Mouse (Mus musculus): Measurements from ENCODE around the gene Qsox1.

The Qsox1 gene

DNA sequence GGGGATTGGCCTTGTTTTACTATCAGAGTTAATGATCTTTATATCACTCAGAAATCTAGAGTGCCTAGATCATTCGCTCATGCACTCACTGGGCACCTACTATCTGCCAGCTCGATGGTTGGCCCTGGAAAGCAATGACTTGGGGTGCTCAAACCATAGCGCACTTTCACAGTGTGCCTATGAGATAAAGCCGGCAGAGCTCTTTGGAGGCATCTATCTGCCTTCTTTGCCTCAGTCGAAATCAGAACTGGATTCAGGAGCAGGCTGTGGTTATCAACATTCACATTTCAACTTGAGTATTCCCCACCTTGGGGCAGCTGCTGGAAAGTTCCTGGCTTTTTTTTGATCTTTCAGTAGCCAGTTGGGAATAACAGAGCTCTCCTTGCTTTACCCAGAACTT is 64.8 kb downstream of the Qsox1 start:
- in situ Hi-C loops (cut with MboI, MseI) = no loop called here

DNA sequence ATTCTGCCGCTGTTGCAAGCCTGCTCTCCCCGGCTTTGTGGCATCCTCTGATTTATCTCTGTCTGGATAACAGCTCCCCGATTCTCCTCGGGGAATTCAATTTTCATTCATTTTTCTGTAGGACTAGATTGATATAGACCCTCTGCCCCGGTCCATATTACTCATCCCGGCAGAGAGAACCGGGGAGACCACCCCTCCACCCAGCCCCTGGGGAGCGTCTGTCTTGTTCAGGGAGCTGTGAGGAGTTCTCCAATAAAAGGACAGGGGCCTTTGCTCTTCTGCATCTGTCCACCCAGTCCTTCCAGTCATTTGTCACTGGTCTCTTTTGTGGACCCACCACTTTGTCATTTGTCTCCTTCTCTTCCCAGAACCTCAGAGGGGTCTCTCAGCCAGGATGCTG is 65.7 kb downstream of the Qsox1 start:
- in situ Hi-C loops (cut with MboI, MseI) = no loop called here

DNA sequence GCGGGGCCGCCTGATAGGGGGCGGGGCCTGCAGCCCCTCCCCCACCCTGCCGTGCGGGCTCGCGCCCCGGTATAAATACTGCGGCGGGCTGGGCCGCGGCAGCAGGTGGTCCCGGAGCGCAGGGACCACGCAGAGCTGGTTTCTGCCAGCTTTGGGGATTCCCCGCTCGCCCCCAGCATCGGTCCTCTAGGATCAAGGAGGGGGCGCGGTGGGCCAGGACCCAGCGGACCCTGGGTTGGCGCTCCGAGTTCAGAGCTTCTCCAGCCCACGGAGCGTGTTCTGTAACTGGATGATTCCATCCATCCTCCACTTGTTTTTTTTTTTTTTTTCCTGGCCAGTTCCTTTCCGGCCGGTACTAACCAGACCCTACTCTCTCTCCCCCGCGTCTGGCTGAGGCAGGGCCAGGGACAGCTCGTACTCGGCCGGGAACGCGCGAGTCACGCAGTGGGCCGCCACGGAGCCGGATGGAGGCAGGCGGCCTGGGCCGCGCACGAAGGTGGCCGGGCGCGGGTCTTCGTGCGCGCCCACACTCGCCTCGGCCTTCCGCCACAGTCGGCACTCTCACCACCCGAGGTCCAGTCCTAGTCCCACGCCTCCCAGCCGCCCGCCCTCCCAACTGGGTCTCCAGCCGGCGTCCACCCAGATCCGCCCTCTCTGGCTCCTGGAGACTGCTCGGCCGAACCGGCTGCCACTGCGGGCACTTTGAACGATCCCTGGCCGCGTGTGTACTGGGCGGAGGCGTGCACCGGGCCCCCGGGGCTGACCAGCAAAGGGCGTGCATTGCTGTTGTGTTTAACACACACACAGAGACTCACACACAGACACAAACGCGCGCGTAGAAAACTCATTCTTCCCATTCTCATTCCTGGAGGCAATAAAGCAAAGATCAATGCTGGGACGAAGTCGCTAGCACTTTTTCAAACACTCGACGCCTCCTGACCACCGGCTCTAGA is 70.0 kb downstream of the Qsox1 start:
- in situ Hi-C loops (cut with MboI, MseI) = no loop called here

DNA sequence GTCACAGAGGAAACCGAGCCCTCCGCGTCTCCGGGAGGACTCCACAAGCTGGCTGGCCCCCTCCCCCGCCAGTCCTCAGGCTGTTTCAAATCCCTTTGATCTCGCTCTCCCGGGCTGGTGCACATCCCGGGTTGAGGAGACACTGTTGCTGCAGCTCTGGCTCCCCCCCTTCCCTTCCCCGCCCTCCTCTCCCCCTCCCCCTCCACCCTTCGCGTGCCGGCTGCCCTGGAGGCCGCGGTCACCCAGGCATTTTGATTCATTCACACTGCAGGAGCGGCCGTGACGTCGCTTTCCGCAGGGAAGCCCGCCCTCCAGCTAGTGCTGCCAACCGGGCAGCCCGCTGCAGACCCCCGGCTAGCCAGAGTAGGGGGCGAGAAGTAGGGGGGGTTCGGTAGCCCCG is 70.7 kb downstream of the Qsox1 start:
- in situ Hi-C loops (cut with MboI, MseI) = no loop called here

DNA sequence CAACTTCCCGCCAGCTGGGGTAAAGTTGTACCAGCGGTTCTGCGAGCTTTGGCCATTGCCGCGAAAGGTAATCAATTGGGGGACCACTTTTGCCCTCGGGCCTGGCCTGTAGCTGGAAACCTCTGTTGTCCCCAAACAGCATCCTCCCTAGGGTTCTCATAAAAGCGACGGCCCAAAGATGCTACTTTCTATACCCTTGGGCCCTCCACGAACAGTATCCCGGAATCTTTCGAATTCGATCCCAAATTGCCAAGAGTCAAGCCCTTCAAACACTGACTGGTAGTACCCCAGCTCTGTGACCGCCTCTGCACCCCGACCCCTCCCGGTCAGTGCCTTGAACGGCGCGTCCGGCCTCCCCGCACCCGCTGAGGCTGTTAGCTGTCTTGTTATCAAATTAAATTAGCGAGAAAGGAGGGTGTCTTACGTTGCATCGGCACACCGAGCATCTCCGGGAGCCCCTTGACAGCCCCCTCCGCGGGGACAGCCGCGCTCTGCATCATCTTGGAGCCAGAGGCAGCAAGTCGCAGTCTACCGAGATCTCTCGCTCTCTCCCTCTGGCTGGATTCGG is 71.2 kb downstream of the Qsox1 start:
- in situ Hi-C loops (cut with MboI, MseI) = no loop called here

DNA sequence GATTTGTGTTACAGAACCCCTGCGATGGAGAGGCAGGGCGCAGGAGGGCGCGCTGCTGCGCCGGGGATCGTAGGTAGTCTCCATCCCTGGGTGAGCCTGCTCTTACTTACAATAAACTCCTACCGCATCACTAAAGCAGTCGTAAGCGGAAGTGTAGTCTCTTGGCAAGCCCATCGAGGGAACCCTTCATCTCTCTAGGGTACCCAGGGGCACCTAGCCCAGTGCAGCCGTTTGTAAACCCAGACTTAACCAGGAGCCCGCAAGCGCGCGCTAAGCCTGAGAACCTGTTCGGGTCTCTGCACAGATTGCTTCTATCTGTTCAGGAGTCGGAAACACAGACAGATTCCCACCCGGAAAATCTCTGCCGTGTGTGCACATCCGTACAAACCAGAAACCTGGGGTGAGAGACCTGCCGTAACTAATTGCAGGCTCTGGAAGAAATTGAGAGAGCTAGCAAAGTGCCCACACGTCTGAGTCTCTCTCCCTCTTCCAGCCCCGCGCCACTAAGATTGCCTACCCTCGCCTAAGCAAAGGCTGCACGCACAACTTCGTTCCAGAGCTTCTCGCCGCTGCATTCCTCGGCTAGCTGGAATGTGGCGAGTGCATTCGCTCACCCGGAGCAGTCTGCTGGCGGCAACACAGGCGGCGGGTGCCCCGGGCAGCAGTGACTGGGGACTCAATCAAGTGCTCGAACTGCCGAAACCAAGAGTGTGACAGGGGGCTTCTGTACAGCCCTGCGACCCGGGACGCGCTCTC is 71.9 kb downstream of the Qsox1 start:
- in situ Hi-C loops (cut with MboI, MseI) = no loop called here

DNA sequence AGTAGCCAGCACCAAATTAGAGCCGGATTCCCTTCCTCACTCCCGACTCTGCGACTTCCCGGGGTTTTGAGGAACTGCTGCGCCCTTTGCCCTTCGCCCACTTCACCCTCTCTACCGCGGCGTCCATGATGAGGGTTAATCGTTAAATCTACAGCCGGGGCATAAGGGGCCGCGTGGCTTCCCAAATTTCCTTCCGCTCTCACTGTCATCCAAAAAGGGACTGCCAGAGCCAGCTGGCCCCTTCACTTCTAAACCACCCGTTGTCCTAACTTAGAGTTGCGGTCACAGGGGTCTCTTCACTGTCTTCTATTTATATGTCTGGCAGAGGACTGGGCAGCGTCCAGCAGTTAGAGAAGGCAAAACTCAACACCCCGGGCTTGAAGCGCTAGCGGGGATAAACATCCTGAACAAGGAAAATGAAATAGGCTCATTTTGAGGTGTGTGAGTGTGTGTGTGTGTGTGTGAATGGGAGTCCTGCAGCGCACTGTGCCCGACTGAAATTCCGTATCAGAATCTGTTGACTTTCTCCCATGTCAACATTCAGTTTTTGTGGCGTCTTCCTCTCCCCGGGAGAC is 74.8 kb downstream of the Qsox1 start:
- in situ Hi-C loops (cut with MboI, MseI) = no loop called here

DNA sequence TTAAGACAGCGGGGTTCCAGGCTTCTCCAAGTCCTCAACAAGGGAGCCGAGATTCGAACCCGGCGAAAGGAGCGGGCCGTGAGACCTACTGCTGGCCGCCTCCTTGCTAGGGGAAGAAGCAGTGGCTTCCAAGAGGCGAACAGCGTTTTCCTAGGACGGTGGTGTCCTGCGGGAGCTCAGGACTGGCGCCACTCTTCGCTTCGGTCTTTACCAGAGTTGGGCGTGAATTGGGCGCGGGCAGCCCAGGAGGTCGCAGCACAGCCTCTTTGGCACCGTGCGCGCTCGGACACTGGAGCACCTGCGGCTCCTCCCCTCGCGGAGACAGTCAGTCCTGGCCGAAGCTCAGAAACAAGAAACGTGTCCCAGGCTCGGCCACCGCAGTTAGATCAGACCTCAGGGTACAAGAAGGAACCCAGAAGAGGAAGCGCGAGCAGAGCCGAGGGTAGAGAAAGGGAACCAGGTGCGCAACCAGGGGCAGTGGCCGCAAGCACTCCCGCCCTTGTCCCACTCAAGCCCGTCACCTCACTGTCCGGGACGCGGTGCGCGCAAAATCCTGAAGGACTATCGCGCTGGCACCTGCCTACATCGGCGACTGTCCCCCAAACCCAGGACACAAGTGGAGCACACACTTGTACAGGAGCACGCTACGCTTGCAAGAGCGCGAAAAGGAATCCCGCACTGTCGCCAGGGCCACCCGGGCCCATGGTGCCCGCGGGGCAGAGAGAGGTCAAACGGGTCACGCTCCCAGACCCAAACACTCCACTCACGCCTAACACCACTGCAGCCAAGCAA is 75.5 kb downstream of the Qsox1 start:
- in situ Hi-C loops (cut with MboI, MseI) = no loop called here

DNA sequence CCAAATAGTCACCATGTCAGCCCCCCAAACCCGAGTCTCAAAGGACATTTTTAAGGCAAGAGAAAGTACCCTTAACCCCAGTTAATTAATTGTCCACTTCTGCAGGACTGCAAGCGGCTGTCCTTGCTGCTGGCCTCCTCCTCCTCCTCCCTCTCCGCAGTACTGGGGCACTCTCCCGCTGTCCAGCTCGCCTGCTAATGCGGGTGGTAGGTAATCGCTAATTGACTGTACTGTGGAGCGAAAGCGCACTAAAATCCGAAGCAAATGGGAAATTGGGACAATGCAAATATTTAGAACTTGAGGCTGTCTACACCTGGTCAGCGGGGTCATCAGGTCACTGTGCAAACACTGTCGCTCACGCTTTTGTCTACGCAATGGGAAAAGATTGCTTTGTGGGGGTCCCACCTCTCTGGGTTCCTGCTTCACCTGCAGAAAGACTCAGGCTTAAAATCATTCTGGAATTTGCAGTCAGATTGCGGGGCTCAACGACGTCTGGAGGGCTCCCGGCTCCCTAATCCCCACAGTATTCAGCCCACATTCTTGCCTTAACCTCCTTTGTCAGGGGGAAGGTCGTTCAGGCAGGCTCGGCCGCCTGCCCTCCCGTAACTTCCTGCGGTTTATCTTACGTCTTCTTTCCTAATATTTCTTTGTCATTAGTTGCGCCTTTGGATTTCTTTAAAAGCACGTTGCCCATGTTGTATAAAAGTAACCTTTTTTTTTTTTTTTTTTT is 76.4 kb downstream of the Qsox1 start:
- in situ Hi-C loops (cut with MboI, MseI) = no loop called here

DNA sequence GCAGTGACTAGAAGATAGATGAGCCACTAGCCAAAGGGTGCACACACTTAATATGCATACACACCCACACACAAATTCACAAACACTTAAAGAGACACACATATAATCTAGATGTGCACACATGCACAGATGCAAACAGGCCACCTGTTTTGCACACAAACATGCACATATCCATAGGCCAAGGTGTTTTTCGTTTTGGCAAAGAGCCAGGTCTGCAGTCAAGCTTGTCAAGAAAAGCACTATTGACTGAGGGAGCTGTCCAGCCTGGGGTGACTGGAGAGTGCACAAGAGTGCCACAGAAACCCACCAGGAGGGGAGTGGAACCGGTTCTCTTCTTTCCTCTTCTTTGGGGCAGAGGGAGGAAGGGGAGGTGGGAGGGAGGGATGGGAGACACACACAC is 81.5 kb downstream of the Qsox1 start:
- in situ Hi-C loops (cut with MboI, MseI) = no loop called here

DNA sequence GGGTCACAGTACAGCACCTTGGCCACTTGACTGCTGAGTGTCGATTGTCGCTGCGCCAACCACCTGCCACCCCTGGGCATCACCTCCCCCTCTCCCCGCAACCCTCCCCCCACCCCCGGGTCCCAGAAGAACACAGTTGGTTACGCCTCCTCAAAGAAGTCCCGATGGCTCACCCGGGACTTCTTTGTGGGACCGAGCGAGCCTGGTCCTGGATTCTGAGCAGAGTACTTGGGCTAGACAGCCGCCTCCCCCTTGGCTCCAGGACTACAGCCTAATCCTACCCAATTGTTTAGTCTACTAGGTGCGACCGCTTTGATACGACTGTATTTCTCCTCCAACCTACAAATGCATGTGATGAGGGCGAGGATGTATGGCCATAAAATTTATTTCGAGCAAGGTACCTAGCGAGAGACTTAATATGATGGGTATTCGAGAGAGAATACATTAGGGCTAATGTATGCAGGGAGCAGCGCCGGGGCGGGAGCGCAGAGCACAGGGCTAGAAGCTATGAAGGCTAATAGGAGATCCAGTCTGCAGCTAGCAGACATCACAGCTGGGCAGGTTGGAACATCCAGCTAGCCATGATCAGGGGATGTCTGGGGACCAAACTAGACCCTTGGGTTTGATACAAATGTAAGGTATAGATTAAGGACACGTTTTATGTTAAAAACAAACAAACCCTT is 83.4 kb downstream of the Qsox1 start:
- in situ Hi-C loops (cut with MboI, MseI) = loop anchor here (5.0 to 10.0 kb wide), 2 partner anchors 152 to 446 kb away; no protein-coding TSS in a partner anchor

DNA sequence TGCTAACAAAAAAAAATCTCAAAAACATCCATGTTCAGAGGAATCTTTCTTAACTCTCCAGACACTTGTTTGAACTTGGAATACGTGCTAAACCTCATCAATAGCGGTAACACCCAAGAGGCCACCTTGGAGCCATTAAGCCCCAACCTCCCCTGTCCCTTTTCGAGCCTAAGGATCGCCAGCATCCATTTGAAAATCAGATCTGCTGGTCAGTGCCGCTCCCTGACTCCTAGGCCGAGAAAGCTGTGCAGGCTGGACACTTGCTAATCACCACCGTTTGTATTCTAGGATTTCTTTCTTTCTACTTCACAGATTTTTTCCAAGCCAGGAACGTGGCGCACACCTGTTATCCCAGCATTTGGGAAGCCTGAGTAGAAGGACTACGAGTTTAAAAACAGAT is 84.9 kb downstream of the Qsox1 start:
- in situ Hi-C loops (cut with MboI, MseI) = loop anchor here (5.0 to 10.0 kb wide), 2 partner anchors 151 to 447 kb away; no protein-coding TSS in a partner anchor
